Mouse (Mus musculus): ENCODE data around the gene Tpsab1. TPM values are rescaled to one million over a fixed set of nuclear protein-coding genes. Genes with fewer than 3 reads are reported as not detected.

The Tpsab1 gene
- polyA plus RNA-seq, 1 experiment from 2014 or later: not detected

GRCm38 (mm10) chr17:25322930-25323329 lies 22.4 kb downstream of the Tpsab1 start:
- no peaks in the 10 kb centered on the region for H3K36me3 ChIP-seq
- H3K27me3 ChIP-seq (replicated peaks): peaks cover 3% of the 10 kb centered on the region; the same call in 1 of the 2 replicates
- no peak overlapping the region for H3K4me2 ChIP-seq (replicated peaks)
- no peaks in the 10 kb centered on the region for H3K4me1 ChIP-seq
- H3K9me3 ChIP-seq: no peaks in the 10 kb centered on the region
- ATAC-seq (ENCODE audit: low FRiP score, low read depth): no peak
- H3K27ac ChIP-seq: no peak overlapping the region
- no peak overlapping the region for H3K4me3 ChIP-seq
- WGBS: 24% methylated on average over 2 of the region's 2 CpGs
- no peak overlapping the region for H3K9ac ChIP-seq

GRCm38 (mm10) chr17:25320819-25321218 lies 24.5 kb downstream of the Tpsab1 start:
- H3K4me2 ChIP-seq (replicated peaks): no peak overlapping the region
- no peak overlapping the region for H3K9ac ChIP-seq
- H3K9me3 ChIP-seq: no peaks in the 10 kb centered on the region
- 93% methylated on average over 8 of the region's 8 CpGs for WGBS
- no peak for ATAC-seq (ENCODE audit: low FRiP score, low read depth)
- H3K27ac ChIP-seq: no peak overlapping the region
- H3K36me3 ChIP-seq: no peaks in the 10 kb centered on the region
- H3K4me3 ChIP-seq: no peak overlapping the region
- peaks cover 3% of the 10 kb centered on the region; the same call in 1 of the 2 replicates for H3K27me3 ChIP-seq (replicated peaks)
- no peaks in the 10 kb centered on the region for H3K4me1 ChIP-seq

- no peak within 1 kb of the TSS for H3K4me3 ChIP-seq
- no peaks in the 10 kb centered on the region for H3K36me3 ChIP-seq
- WGBS: 89% methylated on average over 5 of the region's 5 CpGs
- H3K27ac ChIP-seq: no peak within 1 kb of the TSS
- no peaks in the 10 kb centered on the region for H3K9me3 ChIP-seq
- no peaks in the 10 kb centered on the region for H3K4me1 ChIP-seq
- H3K9ac ChIP-seq: no peak within 1 kb of the TSS
- H3K27me3 ChIP-seq (replicated peaks): peaks cover 3% of the 10 kb centered on the region; the same call in 1 of the 2 replicates
- no peak within 1 kb of the TSS for H3K4me2 ChIP-seq (replicated peaks)
- no peak for ATAC-seq (ENCODE audit: low FRiP score, low read depth)
These were observed 27.0 kb downstream of the Tpsab1 start, which contains the start of gene Prss29 for GRCm38 (mm10) chr17:25318354-25318753. Gene Prss29, plus strand, starts transcription at chr17:25318654.

- ATAC-seq (ENCODE audit: low FRiP score, low read depth): no peak
- Histone ChIP-seq H3K4me2 (replicated peaks) (no peak within 1 kb of the TSS), H3K9me3 (no peaks in the 10 kb centered on the region), H3K4me3 (no peak within 1 kb of the TSS), H3K27me3 (replicated peaks) (no peaks in the 10 kb centered on the region), H3K9ac (no peak within 1 kb of the TSS), H3K4me1 (no peaks in the 10 kb centered on the region), H3K36me3 (no peaks in the 10 kb centered on the region), H3K27ac (no peak within 1 kb of the TSS)
- WGBS: 82% methylated on average over 4 of the region's 4 CpGs
These were observed 37.0 kb downstream of the Tpsab1 start, which contains the start of gene Prss28 for GRCm38 (mm10) chr17:25308346-25308745. Gene Prss28, plus strand, starts transcription at chr17:25308646.

- Histone ChIP-seq H3K4me3 (no peak within 1 kb of the TSS), H3K9ac (no peak within 1 kb of the TSS), H3K4me2 (replicated peaks) (no peak within 1 kb of the TSS), H3K36me3 (no peaks in the 10 kb centered on the region), H3K4me1 (peaks cover 6% of the 10 kb centered on the region; the same call in 1 of the 2 replicates), H3K9me3 (no peaks in the 10 kb centered on the region), H3K27me3 (replicated peaks) (no peaks in the 10 kb centered on the region), H3K27ac (no peak within 1 kb of the TSS)
- ATAC-seq (ENCODE audit: low FRiP score, low read depth): no peak
- 72% methylated on average over 5 of the region's 5 CpGs for WGBS
These were observed 47.3 kb downstream of the Tpsab1 start, which contains the start of gene Prss34 for GRCm38 (mm10) chr17:25298094-25298493. Gene Prss34, plus strand, starts transcription at chr17:25298394.

GRCm38 (mm10) chr17:25294111-25294510 lies 51.3 kb downstream of the Tpsab1 start:
- Histone ChIP-seq H3K9me3 (no peaks in the 10 kb centered on the region), H3K4me2 (replicated peaks) (no peak overlapping the region), H3K9ac (no peak overlapping the region), H3K36me3 (no peaks in the 10 kb centered on the region), H3K27ac (no peak overlapping the region), H3K4me3 (no peak overlapping the region), H3K27me3 (replicated peaks) (no peaks in the 10 kb centered on the region), H3K4me1 (peaks cover 6% of the 10 kb centered on the region; the same call in 1 of the 2 replicates)
- 59% methylated on average over 1 of the region's 1 CpGs for WGBS
- ATAC-seq (ENCODE audit: low FRiP score, low read depth): no peak

- no peaks in the 10 kb centered on the region for H3K27me3 ChIP-seq (replicated peaks)
- no peak for ATAC-seq (ENCODE audit: low FRiP score, low read depth)
- WGBS: 85% methylated on average over 5 of the region's 5 CpGs
- no peak overlapping the region for H3K4me3 ChIP-seq
- H3K4me2 ChIP-seq (replicated peaks): no peak overlapping the region
- no peaks in the 10 kb centered on the region for H3K9me3 ChIP-seq
- H3K4me1 ChIP-seq: peaks cover 4% of the 10 kb centered on the region; the same call in 1 of the 2 replicates
- no peaks in the 10 kb centered on the region for H3K36me3 ChIP-seq
- no peak overlapping the region for H3K9ac ChIP-seq
- no peak overlapping the region for H3K27ac ChIP-seq
These were observed 51.9 kb downstream of the Tpsab1 start for GRCm38 (mm10) chr17:25293495-25293894.

Other genes with a start within 250 kb of the Tpsab1 start
- gene Telo2, start 229.6 kb downstream of the Tpsab1 start, polyA plus RNA-seq (2016; fragmentation: Nextera tagmentation; extraction: Ambion mirVana): 43.3 and 50.9 TPM in 2 replicates
- gene Ptx4, start 224.8 kb downstream of the Tpsab1 start, polyA plus RNA-seq (2016; fragmentation: Nextera tagmentation; extraction: Ambion mirVana): not detected in 2 replicates
- 22.4 and 25.1 TPM in 2 replicates for gene Clcn7, start 212.2 kb downstream of the Tpsab1 start, polyA plus RNA-seq (2016; fragmentation: Nextera tagmentation; extraction: Ambion mirVana)
- gene Ccdc154, start 183.1 kb downstream of the Tpsab1 start, polyA plus RNA-seq (2016; fragmentation: Nextera tagmentation; extraction: Ambion mirVana): not detected in 2 replicates
- not detected in 2 replicates for gene Gm38655, start 170.1 kb downstream of the Tpsab1 start, polyA plus RNA-seq (2016; fragmentation: Nextera tagmentation; extraction: Ambion mirVana)
- gene BC003965, start 161.0 kb downstream of the Tpsab1 start, polyA plus RNA-seq (2016; fragmentation: Nextera tagmentation; extraction: Ambion mirVana): 34.1 and 36.2 TPM in 2 replicates
- gene Unkl, start 157.2 kb downstream of the Tpsab1 start, polyA plus RNA-seq (2016; fragmentation: Nextera tagmentation; extraction: Ambion mirVana): 9.4 TPM in 2 replicates
- 67.1 and 71.3 TPM in 2 replicates for gene Gnptg, start 105.4 kb downstream of the Tpsab1 start, polyA plus RNA-seq (2016; fragmentation: Nextera tagmentation; extraction: Ambion mirVana)
- 66.7 and 67.0 TPM in 2 replicates for gene Tsr3, start 105.4 kb downstream of the Tpsab1 start, polyA plus RNA-seq (2016; fragmentation: Nextera tagmentation; extraction: Ambion mirVana)
- 2.3 and 4.0 TPM in 2 replicates for gene Baiap3, start 89.2 kb downstream of the Tpsab1 start, polyA plus RNA-seq (2016; fragmentation: Nextera tagmentation; extraction: Ambion mirVana)
- 726 and 737 TPM in 2 replicates for gene Ube2i, start 70.9 kb downstream of the Tpsab1 start, polyA plus RNA-seq (2016; fragmentation: Nextera tagmentation; extraction: Ambion mirVana)
- gene Prss34, start 47.2 kb downstream of the Tpsab1 start, polyA plus RNA-seq (2016; fragmentation: Nextera tagmentation; extraction: Ambion mirVana): not detected in 2 replicates
- gene Prss28, start 36.9 kb downstream of the Tpsab1 start, polyA plus RNA-seq (2016; fragmentation: Nextera tagmentation; extraction: Ambion mirVana): not detected in 2 replicates
- not detected in 2 replicates for gene Prss29, start 26.9 kb downstream of the Tpsab1 start, polyA plus RNA-seq (2016; fragmentation: Nextera tagmentation; extraction: Ambion mirVana)
- not detected in 2 replicates for gene Tpsb2, start 20.7 kb upstream of the Tpsab1 start, polyA plus RNA-seq (2016; fragmentation: Nextera tagmentation; extraction: Ambion mirVana)
- gene Tpsg1, start 23.7 kb upstream of the Tpsab1 start, polyA plus RNA-seq (2016; fragmentation: Nextera tagmentation; extraction: Ambion mirVana): 0.31 and 0.43 TPM in 2 replicates
- gene Cacna1h, start 88.2 kb upstream of the Tpsab1 start, polyA plus RNA-seq (2016; fragmentation: Nextera tagmentation; extraction: Ambion mirVana): 13.0 and 15.2 TPM in 2 replicates
- 0.38 and 0.51 TPM in 2 replicates for gene Tekt4, start 109.1 kb upstream of the Tpsab1 start, polyA plus RNA-seq (2016; fragmentation: Nextera tagmentation; extraction: Ambion mirVana)
- 0.18 TPM in 1 of 2 replicates, not detected in the other for gene Sstr5, start 151.7 kb upstream of the Tpsab1 start, polyA plus RNA-seq (2016; fragmentation: Nextera tagmentation; extraction: Ambion mirVana)
- 8.1 and 9.5 TPM in 2 replicates for gene Sox8, start 225.1 kb upstream of the Tpsab1 start, polyA plus RNA-seq (2016; fragmentation: Nextera tagmentation; extraction: Ambion mirVana)
- 25.2 and 25.8 TPM in 2 replicates for gene Lmf1, start 233.5 kb upstream of the Tpsab1 start, polyA plus RNA-seq (2016; fragmentation: Nextera tagmentation; extraction: Ambion mirVana)

Measured in neural tube, embryonic 12.5 days (tissue).